Mouse (Mus musculus) hindbrain, postnatal 0 days (tissue): ENCODE measurements around the gene Hnrnpm. TPM values are rescaled to one million over a fixed set of nuclear protein-coding genes. Genes with fewer than 3 reads are reported as not detected.

ENCODE experiments used
- ATAC-seq: fragments of 200-750 bp; cut with Nextera tagmentation; 2 replicates; pipeline ENCODE4 v1.8.0; 2017; ENCODE audit warnings: mild to moderate bottlenecking, moderate TSS enrichment, moderate library complexity
- DNase-seq: peaks from one replicate; pipeline ENCODE4 v3.0.0-alpha.2; 2015; ENCODE audit warnings: low spot score
- H3K27ac ChIP-seq: fragments of 300-500 bp; sonication (generic); 2 replicates; pipeline ENCODE4 v1.5.1; 2014; ENCODE audit warnings: mild to moderate bottlenecking
- H3K27me3 ChIP-seq: fragments of 300-500 bp; sonication (generic); 2 replicates; pipeline ENCODE4 v1.6.1; 2014; ENCODE audit warnings: low read length, mixed read lengths; ENCODE audit not compliant: insufficient read depth
- H3K36me3 ChIP-seq: fragments of 300-500 bp; sonication (generic); 2 replicates; pipeline ENCODE4 v1.6.1; 2014; ENCODE audit warnings: low read length, mixed read lengths; ENCODE audit not compliant: insufficient read depth
- H3K4me1 ChIP-seq: fragments of 300-500 bp; sonication (generic); 2 replicates; pipeline ENCODE4 v1.6.1; 2014; ENCODE audit warnings: antibody characterized with exemption, low read length, mixed read lengths; ENCODE audit not compliant: insufficient read depth
- H3K4me2 ChIP-seq: fragments of 300-500 bp; sonication (generic); 2 replicates; pipeline ENCODE4 v1.6.1; 2014; ENCODE audit warnings: low read depth, mild to moderate bottlenecking, low read length, moderate library complexity, mixed read lengths
- H3K4me3 ChIP-seq: fragments of 300-500 bp; sonication (generic); 2 replicates; pipeline ENCODE4 v1.5.1; 2014; ENCODE audit warnings: low read length
- H3K9ac ChIP-seq: fragments of 300-500 bp; sonication (generic); replicated peaks from 2 replicates; pipeline ENCODE4 v1.6.1; 2014; ENCODE audit warnings: mild to moderate bottlenecking, low read length, moderate library complexity, mixed read lengths
- H3K9me3 ChIP-seq: fragments of 300-500 bp; sonication (generic); 2 replicates; pipeline ENCODE4 v1.6.1; 2016; ENCODE audit warnings: low read length, mixed read lengths
- CTCF ChIP-seq: IDR thresholded peaks from 2 replicates; pipeline ENCODE4 v1.5.1; 2016; ENCODE audit warnings: antibody characterized with exemption, control low read depth, low read depth
- WGBS: fragments of 180-500 bp; shearing (Covaris S2); extraction: QIAGEN DNeasy Blood & Tissue Kit; methylation state at CpG from one replicate; pipeline ENCODE4 v1.1.7; 2014; 5-methylcytosine and 5-hydroxymethylcytosine counted together
- polyA plus RNA-seq: library from polyadenylated mRNA; unstranded; fragments of >200 nt; fragmentation: Nextera tagmentation; extraction: Ambion mirVana; gene quantifications from 2 replicates; pipeline ENCODE4 v1.2.1, GENCODE M21; 2015
- total RNA-seq: library from RNA; depleted of rRNA; stranded (reverse); fragments of >200 nt; gene quantifications from 2 replicates; pipeline ENCODE4 v1.2.3, GENCODE M21; 2014; rRNA removed

Gene Hnrnpm
- total and polyA plus RNA-seq, 2 experiments from 2014 or later: 49.2 to 124 TPM

GRCm38 (mm10) chr17:33601947-33602346 is 84.7 kb downstream of the Hnrnpm start:
- no peak for TF ChIP-seq CTCF
- H3K4me3 ChIP-seq: no peak overlapping the region
- WGBS: 86% methylated on average over 12 of the region's 12 CpGs
- H3K36me3 ChIP-seq: no peaks in the 10 kb centered on the region
- H3K4me2 ChIP-seq: no peak overlapping the region
- no peak overlapping the region for H3K9ac ChIP-seq
- no peak overlapping the region for H3K27ac ChIP-seq
- DNase-seq (no peak), ATAC-seq (no peak)
- H3K4me1 ChIP-seq: no peaks in the 10 kb centered on the region
- H3K27me3 ChIP-seq: no peaks in the 10 kb centered on the region
- no peaks in the 10 kb centered on the region; the same call in 1 of the 2 replicates for H3K9me3 ChIP-seq

- Histone ChIP-seq H3K4me3 (no peak overlapping the region), H3K9ac (no peak overlapping the region), H3K27me3 (no peaks in the 10 kb centered on the region), H3K4me2 (no peak overlapping the region), H3K9me3 (no peaks in the 10 kb centered on the region; the same call in 1 of the 2 replicates), H3K4me1 (no peaks in the 10 kb centered on the region), H3K36me3 (no peaks in the 10 kb centered on the region), H3K27ac (no peak overlapping the region)
- TF ChIP-seq CTCF: no peak
- ATAC-seq (no peak), DNase-seq (no peak)
- WGBS: 87% methylated on average over 3 of the region's 3 CpGs
Measured at GRCm38 (mm10) chr17:33600831-33601230, 85.8 kb downstream of the Hnrnpm start.

- ATAC-seq (no peak), DNase-seq (no peak)
- H3K4me2 ChIP-seq: no peak overlapping the region
- H3K9me3 ChIP-seq: no peaks in the 10 kb centered on the region; the same call in 1 of the 2 replicates
- 87% methylated on average over 8 of the region's 8 CpGs for WGBS
- H3K4me1 ChIP-seq: no peaks in the 10 kb centered on the region
- no peaks in the 10 kb centered on the region for H3K27me3 ChIP-seq
- no peak overlapping the region for H3K4me3 ChIP-seq
- no peaks in the 10 kb centered on the region for H3K36me3 ChIP-seq
- no peak for TF ChIP-seq CTCF
- no peak overlapping the region for H3K9ac ChIP-seq
- H3K27ac ChIP-seq: no peak overlapping the region
Measured at GRCm38 (mm10) chr17:33599836-33600475, 86.7 kb downstream of the Hnrnpm start.

DNA sequence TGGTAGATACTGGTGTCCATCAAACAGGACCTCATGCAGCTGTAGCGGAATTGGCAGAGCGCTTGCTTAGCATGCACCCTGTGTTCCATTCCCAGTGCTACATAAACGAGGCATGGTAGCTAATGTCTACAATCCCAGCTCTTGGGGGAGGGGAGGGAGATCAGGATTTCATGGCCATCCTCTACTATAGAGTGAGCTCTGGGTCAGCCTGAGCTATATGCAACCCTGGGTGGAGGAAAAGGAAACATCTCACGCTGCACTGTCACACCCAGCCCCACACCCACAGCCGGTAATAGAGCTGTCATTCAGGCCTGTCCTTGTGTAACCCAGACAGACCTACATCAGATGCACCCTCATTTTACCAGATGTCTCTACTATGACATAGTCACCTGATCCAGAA is 88.2 kb downstream of the Hnrnpm start:
- Histone ChIP-seq H3K27me3 (no peaks in the 10 kb centered on the region), H3K27ac (no peak overlapping the region), H3K9me3 (no peaks in the 10 kb centered on the region; the same call in 1 of the 2 replicates), H3K4me2 (no peak overlapping the region), H3K9ac (no peak overlapping the region), H3K4me1 (no peaks in the 10 kb centered on the region), H3K36me3 (no peaks in the 10 kb centered on the region), H3K4me3 (no peak overlapping the region)
- no peak for TF ChIP-seq CTCF
- DNase-seq: no peak
- no peak for ATAC-seq
- 87% methylated on average over 5 of the region's 5 CpGs for WGBS

DNA sequence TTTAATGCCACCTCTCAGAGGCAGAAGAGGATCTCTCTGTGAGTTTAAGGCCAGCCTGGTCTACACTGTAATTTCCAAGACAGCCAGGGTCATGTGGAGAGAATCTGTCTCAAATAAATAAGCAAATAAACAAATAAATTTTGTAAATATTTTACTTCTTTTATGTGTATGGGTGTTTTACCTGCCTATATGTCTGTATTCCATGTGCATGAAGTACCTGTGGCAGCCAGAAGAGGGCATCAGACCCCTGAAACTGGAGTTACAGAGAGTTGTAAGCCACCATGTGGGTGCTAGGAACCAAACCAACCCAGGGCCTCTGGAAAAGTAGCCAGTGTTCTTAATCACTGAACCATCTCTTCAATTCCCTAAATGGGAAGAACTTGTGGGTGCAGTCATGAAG is 89.4 kb downstream of the Hnrnpm start:
- Histone ChIP-seq H3K27me3 (no peaks in the 10 kb centered on the region), H3K4me3 (no peak overlapping the region), H3K9me3 (no peaks in the 10 kb centered on the region; the same call in 1 of the 2 replicates), H3K4me1 (no peaks in the 10 kb centered on the region), H3K36me3 (no peaks in the 10 kb centered on the region), H3K4me2 (no peak overlapping the region), H3K27ac (no peak overlapping the region), H3K9ac (no peak overlapping the region)
- DNase-seq: no peak
- no peak for TF ChIP-seq CTCF
- ATAC-seq: no peak

Other genes with a start within 250 kb of the Hnrnpm start
- gene Adamts10, start 162.7 kb downstream of the Hnrnpm start, total RNA-seq: 49.3 and 56.4 TPM in 2 replicates
- 35.6 and 35.9 TPM in 2 replicates for gene Adamts10, start 162.7 kb downstream of the Hnrnpm start, polyA plus RNA-seq
- gene Myo1f, start 131.2 kb downstream of the Hnrnpm start, total RNA-seq: 2.6 and 2.7 TPM in 2 replicates
- 1.2 TPM in 2 replicates for gene Myo1f, start 131.2 kb downstream of the Hnrnpm start, polyA plus RNA-seq
- 49.0 and 65.1 TPM in 2 replicates for gene Zfp414, start 57.8 kb downstream of the Hnrnpm start, total RNA-seq
- gene Zfp414, start 57.8 kb downstream of the Hnrnpm start, polyA plus RNA-seq: 70.9 and 73.8 TPM in 2 replicates
- gene Pram1, start 48.8 kb downstream of the Hnrnpm start, total RNA-seq: not detected in 2 replicates
- 0.30 TPM in 2 replicates for gene Pram1, start 48.8 kb downstream of the Hnrnpm start, polyA plus RNA-seq
- gene March2, start 31.8 kb upstream of the Hnrnpm start, total RNA-seq: 118 and 137 TPM in 2 replicates
- gene March2, start 31.8 kb upstream of the Hnrnpm start, polyA plus RNA-seq: 73.8 and 77.1 TPM in 2 replicates
- 123 and 163 TPM in 2 replicates for gene Rab11b, start 73.7 kb upstream of the Hnrnpm start, total RNA-seq
- gene Rab11b, start 73.7 kb upstream of the Hnrnpm start, polyA plus RNA-seq: 546 and 583 TPM in 2 replicates
- 24.0 and 24.7 TPM in 2 replicates for gene Angptl4, start 95.0 kb upstream of the Hnrnpm start, total RNA-seq
- 31.9 and 37.5 TPM in 2 replicates for gene Angptl4, start 95.0 kb upstream of the Hnrnpm start, polyA plus RNA-seq
- gene Kank3, start 123.7 kb upstream of the Hnrnpm start, total RNA-seq: 33.5 and 57.2 TPM in 2 replicates
- 44.1 and 47.9 TPM in 2 replicates for gene Kank3, start 123.7 kb upstream of the Hnrnpm start, polyA plus RNA-seq
- gene Rps28, start 137.7 kb upstream of the Hnrnpm start, total RNA-seq: 117 and 293 TPM in 2 replicates
- gene Rps28, start 137.7 kb upstream of the Hnrnpm start, polyA plus RNA-seq: 609 and 617 TPM in 2 replicates
- gene Ndufa7, start 137.7 kb upstream of the Hnrnpm start, total RNA-seq: 289 and 356 TPM in 2 replicates
- gene Ndufa7, start 137.7 kb upstream of the Hnrnpm start, polyA plus RNA-seq: 562 and 577 TPM in 2 replicates
- gene Cd320, start 156.2 kb upstream of the Hnrnpm start, total RNA-seq: 25.1 and 26.0 TPM in 2 replicates
- 55.7 and 58.6 TPM in 2 replicates for gene Cd320, start 156.2 kb upstream of the Hnrnpm start, polyA plus RNA-seq
- gene Gm7029, start 187.0 kb upstream of the Hnrnpm start, total RNA-seq: not detected in 2 replicates
- not detected in 2 replicates for gene Gm7029, start 187.0 kb upstream of the Hnrnpm start, polyA plus RNA-seq
- 5.8 and 9.9 TPM in 2 replicates for gene Kifc1, start 203.8 kb upstream of the Hnrnpm start, total RNA-seq
- 2.0 and 3.2 TPM in 2 replicates for gene Kifc1, start 203.8 kb upstream of the Hnrnpm start, polyA plus RNA-seq
- 1.3 TPM in 1 of 2 replicates, not detected in the other for gene Platr17, start 218.3 kb upstream of the Hnrnpm start, total RNA-seq
- gene Platr17, start 218.3 kb upstream of the Hnrnpm start, polyA plus RNA-seq: 0.88 and 1.2 TPM in 2 replicates
- gene Daxx, start 222.6 kb upstream of the Hnrnpm start, total RNA-seq: 52.1 and 58.4 TPM in 2 replicates
- 39.0 and 41.9 TPM in 2 replicates for gene Daxx, start 222.6 kb upstream of the Hnrnpm start, polyA plus RNA-seq
- gene Tapbp, start 229.0 kb upstream of the Hnrnpm start, total RNA-seq: 41.5 and 61.8 TPM in 2 replicates
- 39.1 and 40.2 TPM in 2 replicates for gene Tapbp, start 229.0 kb upstream of the Hnrnpm start, polyA plus RNA-seq
- 58.5 TPM in 2 replicates for gene Zbtb22, start 229.0 kb upstream of the Hnrnpm start, total RNA-seq
- 20.8 and 23.0 TPM in 2 replicates for gene Zbtb22, start 229.0 kb upstream of the Hnrnpm start, polyA plus RNA-seq
- 91.4 and 116 TPM in 2 replicates for gene Rgl2, start 242.7 kb upstream of the Hnrnpm start, total RNA-seq
- gene Rgl2, start 242.7 kb upstream of the Hnrnpm start, polyA plus RNA-seq: 36.1 and 36.8 TPM in 2 replicates